Mouse (Mus musculus): Measurements from ENCODE around the gene Pdgfb. TPM values are rescaled to one million over a fixed set of nuclear protein-coding genes. Genes with fewer than 3 reads are reported as not detected.

The Pdgfb gene
- polyA plus RNA-seq, 1 experiment from 2014 or later, result 3.1 TPM

DNA sequence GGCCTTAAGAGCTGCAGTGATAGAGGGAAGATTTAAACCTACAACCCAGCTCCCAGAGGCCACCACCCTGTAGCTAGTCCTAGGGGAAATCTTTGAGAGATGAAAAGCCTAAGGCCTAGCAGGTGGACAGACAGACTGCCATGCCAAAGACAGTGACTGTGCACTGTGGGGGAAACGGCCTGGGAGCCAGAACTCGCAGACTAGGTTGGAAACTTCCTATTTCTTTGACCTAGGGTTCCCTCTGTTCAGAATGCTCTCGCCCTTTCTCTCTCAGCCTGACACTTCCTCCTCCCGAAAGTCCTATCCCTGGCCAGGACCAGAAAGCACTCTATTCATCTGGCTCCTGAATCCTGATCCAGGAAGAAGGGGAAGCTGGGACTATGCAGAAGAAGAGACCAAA, 27.4 kb upstream of the Pdgfb start:
- ATAC-seq (ENCODE audit: low FRiP score, low TSS enrichment), result no peak
- Histone ChIP-seq H3K9me3 (ENCODE audit: control insufficient read depth, low read length) (0 out of 2 replicates have a peak, but pooled peaks cover 3% of the 10 kb centered on the region), H3K4me3 (ENCODE audit: low read depth, low read length) (no peak overlapping the region), H3K4me1 (replicated peaks; ENCODE audit: control insufficient read depth, insufficient read depth) (no peaks in the 10 kb centered on the region), H3K9ac (ENCODE audit: low read length) (no peak overlapping the region), H3K27me3 (ENCODE audit: control insufficient read depth, insufficient read depth, low read length) (no peaks in the 10 kb centered on the region), H3K4me2 (replicated peaks; ENCODE audit: low read depth) (no peak overlapping the region), H3K27ac (replicated peaks) (no peak overlapping the region), H3K36me3 (ENCODE audit: control insufficient read depth, insufficient read depth, low read length) (no peaks in the 10 kb centered on the region)
- TF ChIP-seq CTCF (IDR thresholded peaks at IDR 0.05; ENCODE audit: low read depth) (no peak), EP300 (optimal IDR thresholded peaks at IDR 0.05) (no peak)
- no peak for DNase-seq (ENCODE audit: low spot score)
- 70% methylated on average over 4 of the region's 4 CpGs for WGBS

GRCm38 (mm10) chr15:80038110-80038391, 23.3 kb upstream of the Pdgfb start:
- no peaks in the 10 kb centered on the region for H3K4me1 ChIP-seq (replicated peaks; ENCODE audit: control insufficient read depth, insufficient read depth)
- H3K27me3 ChIP-seq (ENCODE audit: control insufficient read depth, insufficient read depth, low read length), result no peaks in the 10 kb centered on the region
- DNase-seq (ENCODE audit: low spot score), result no peak
- H3K9me3 ChIP-seq (ENCODE audit: control insufficient read depth, low read length), result 0 out of 2 replicates have a peak, but pooled peaks cover 3% of the 10 kb centered on the region
- no peaks in the 10 kb centered on the region for H3K36me3 ChIP-seq (ENCODE audit: control insufficient read depth, insufficient read depth, low read length)
- no peak overlapping the region for H3K4me3 ChIP-seq (ENCODE audit: low read depth, low read length)
- WGBS, result 94% methylated on average over 2 of the region's 2 CpGs
- H3K9ac ChIP-seq (ENCODE audit: low read length), result no peak overlapping the region
- no peak overlapping the region for H3K4me2 ChIP-seq (replicated peaks; ENCODE audit: low read depth)
- no peak for TF ChIP-seq EP300 (optimal IDR thresholded peaks at IDR 0.05)
- TF ChIP-seq CTCF (IDR thresholded peaks at IDR 0.05; ENCODE audit: low read depth), result no peak
- H3K27ac ChIP-seq (replicated peaks), result no peak overlapping the region
- ATAC-seq (ENCODE audit: low FRiP score, low TSS enrichment), result no peak

GRCm38 (mm10) chr15:80037255-80038109, 22.7 kb upstream of the Pdgfb start:
- Histone ChIP-seq H3K27me3 (ENCODE audit: control insufficient read depth, insufficient read depth, low read length) (no peaks in the 10 kb centered on the region), H3K36me3 (ENCODE audit: control insufficient read depth, insufficient read depth, low read length) (no peaks in the 10 kb centered on the region), H3K4me1 (replicated peaks; ENCODE audit: control insufficient read depth, insufficient read depth) (no peaks in the 10 kb centered on the region), H3K9ac (ENCODE audit: low read length) (no peak overlapping the region), H3K4me3 (ENCODE audit: low read depth, low read length) (no peak overlapping the region), H3K9me3 (ENCODE audit: control insufficient read depth, low read length) (0 out of 2 replicates have a peak, but pooled peaks cover 3% of the 10 kb centered on the region), H3K27ac (replicated peaks) (no peak overlapping the region), H3K4me2 (replicated peaks; ENCODE audit: low read depth) (no peak overlapping the region)
- TF ChIP-seq EP300 (optimal IDR thresholded peaks at IDR 0.05) (no peak), CTCF (IDR thresholded peaks at IDR 0.05; ENCODE audit: low read depth) (no peak)
- WGBS, result 63% methylated on average over 11 of the region's 11 CpGs
- ATAC-seq (ENCODE audit: low FRiP score, low TSS enrichment), result no peak
- DNase-seq (ENCODE audit: low spot score), result no peak

GRCm38 (mm10) chr15:80035341-80035885, 20.6 kb upstream of the Pdgfb start:
- H3K27ac ChIP-seq (replicated peaks), result no peak overlapping the region
- no peak overlapping the region for H3K4me2 ChIP-seq (replicated peaks; ENCODE audit: low read depth)
- DNase-seq (ENCODE audit: low spot score) (no peak), ATAC-seq (ENCODE audit: low FRiP score, low TSS enrichment) (no peak)
- TF ChIP-seq EP300 (optimal IDR thresholded peaks at IDR 0.05), result no peak
- TF ChIP-seq CTCF (IDR thresholded peaks at IDR 0.05; ENCODE audit: low read depth), result no peak
- no peak overlapping the region for H3K4me3 ChIP-seq (ENCODE audit: low read depth, low read length)
- no peaks in the 10 kb centered on the region for H3K27me3 ChIP-seq (ENCODE audit: control insufficient read depth, insufficient read depth, low read length)
- H3K9me3 ChIP-seq (ENCODE audit: control insufficient read depth, low read length), result 0 out of 2 replicates have a peak, but pooled peaks cover 3% of the 10 kb centered on the region
- H3K9ac ChIP-seq (ENCODE audit: low read length), result no peak overlapping the region
- WGBS, result 86% methylated on average over 6 of the region's 6 CpGs
- H3K4me1 ChIP-seq (replicated peaks; ENCODE audit: control insufficient read depth, insufficient read depth), result no peaks in the 10 kb centered on the region
- H3K36me3 ChIP-seq (ENCODE audit: control insufficient read depth, insufficient read depth, low read length), result no peaks in the 10 kb centered on the region

- no peaks in the 10 kb centered on the region for H3K36me3 ChIP-seq (ENCODE audit: control insufficient read depth, insufficient read depth, low read length)
- H3K4me3 ChIP-seq (ENCODE audit: low read depth, low read length), result no peak overlapping the region
- no peak overlapping the region for H3K9ac ChIP-seq (ENCODE audit: low read length)
- no peaks in the 10 kb centered on the region for H3K4me1 ChIP-seq (replicated peaks; ENCODE audit: control insufficient read depth, insufficient read depth)
- H3K27me3 ChIP-seq (ENCODE audit: control insufficient read depth, insufficient read depth, low read length), result no peaks in the 10 kb centered on the region
- 0 out of 2 replicates have a peak, but pooled peaks cover 3% of the 10 kb centered on the region for H3K9me3 ChIP-seq (ENCODE audit: control insufficient read depth, low read length)
- DNase-seq (ENCODE audit: low spot score), result no peak
- ATAC-seq (ENCODE audit: low FRiP score, low TSS enrichment), result no peak
- TF ChIP-seq CTCF (IDR thresholded peaks at IDR 0.05; ENCODE audit: low read depth) (no peak), EP300 (optimal IDR thresholded peaks at IDR 0.05) (no peak)
- H3K27ac ChIP-seq (replicated peaks), result no peak overlapping the region
- no peak overlapping the region for H3K4me2 ChIP-seq (replicated peaks; ENCODE audit: low read depth)
These were observed 20.1 kb upstream of the Pdgfb start for GRCm38 (mm10) chr15:80034913-80035312.

DNA sequence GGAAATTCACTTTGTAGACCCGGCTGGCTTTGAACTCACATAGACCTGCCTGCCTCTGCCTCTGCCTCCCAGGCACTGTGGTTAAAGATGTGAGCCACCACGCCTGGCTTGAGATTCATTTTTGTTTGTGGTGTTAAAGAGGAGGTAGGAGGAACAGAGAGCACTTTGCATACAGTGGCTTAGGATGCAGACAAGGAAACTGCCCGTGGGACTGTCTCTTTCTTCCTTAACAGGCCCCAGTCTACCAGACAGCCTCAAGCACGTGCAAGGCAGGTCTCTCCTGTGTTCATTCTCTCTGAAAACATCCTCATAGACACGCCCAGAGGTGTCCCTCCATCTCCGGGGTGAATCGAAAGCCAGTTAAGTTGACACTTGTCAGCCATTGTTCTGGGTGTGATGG, 19.6 kb upstream of the Pdgfb start:
- Histone ChIP-seq H3K9me3 (ENCODE audit: control insufficient read depth, low read length) (0 out of 2 replicates have a peak, but pooled peaks cover 3% of the 10 kb centered on the region), H3K36me3 (ENCODE audit: control insufficient read depth, insufficient read depth, low read length) (no peaks in the 10 kb centered on the region), H3K4me1 (replicated peaks; ENCODE audit: control insufficient read depth, insufficient read depth) (no peaks in the 10 kb centered on the region), H3K4me2 (replicated peaks; ENCODE audit: low read depth) (no peak overlapping the region), H3K27me3 (ENCODE audit: control insufficient read depth, insufficient read depth, low read length) (no peaks in the 10 kb centered on the region), H3K9ac (ENCODE audit: low read length) (no peak overlapping the region), H3K27ac (replicated peaks) (no peak overlapping the region), H3K4me3 (ENCODE audit: low read depth, low read length) (no peak overlapping the region)
- no peak for ATAC-seq (ENCODE audit: low FRiP score, low TSS enrichment)
- DNase-seq (ENCODE audit: low spot score), result no peak
- TF ChIP-seq EP300 (optimal IDR thresholded peaks at IDR 0.05) (no peak), CTCF (IDR thresholded peaks at IDR 0.05; ENCODE audit: low read depth) (no peak)
- WGBS, result 68% methylated on average over 7 of the region's 7 CpGs
